Mouse (Mus musculus) cerebellum, postnatal 14 days (tissue): Measurements from ENCODE around the gene Foxd4.

Source experiments
- DNase-seq, 2 experiments: peaks; one replicate each; pipeline ENCODE4 v3.0.0; 2021; ENCODE audit warnings: mixed read lengths in 2 of 2

Gene Foxd4

DNA sequence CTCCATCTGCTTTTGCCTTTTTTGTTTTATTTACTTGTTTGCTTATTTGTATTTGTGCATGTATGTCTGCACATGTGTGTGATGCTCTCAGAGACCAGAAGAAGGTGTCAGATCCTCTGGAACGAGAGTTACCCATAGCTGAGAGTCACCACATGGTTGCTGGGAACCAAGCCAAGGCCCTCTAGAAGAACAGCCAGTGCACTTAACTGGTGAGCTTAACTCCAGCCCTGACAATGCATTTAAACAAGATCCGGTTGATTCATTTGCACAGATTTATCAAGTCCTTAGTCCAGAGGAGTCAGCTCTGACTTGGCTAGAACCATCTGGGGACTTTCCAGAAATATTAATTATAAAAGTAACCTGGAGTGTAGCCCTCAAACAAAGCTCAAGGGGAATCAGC is 27.1 kb downstream of the Foxd4 start:
- peak; percentile 34 for DNase-seq

DNA sequence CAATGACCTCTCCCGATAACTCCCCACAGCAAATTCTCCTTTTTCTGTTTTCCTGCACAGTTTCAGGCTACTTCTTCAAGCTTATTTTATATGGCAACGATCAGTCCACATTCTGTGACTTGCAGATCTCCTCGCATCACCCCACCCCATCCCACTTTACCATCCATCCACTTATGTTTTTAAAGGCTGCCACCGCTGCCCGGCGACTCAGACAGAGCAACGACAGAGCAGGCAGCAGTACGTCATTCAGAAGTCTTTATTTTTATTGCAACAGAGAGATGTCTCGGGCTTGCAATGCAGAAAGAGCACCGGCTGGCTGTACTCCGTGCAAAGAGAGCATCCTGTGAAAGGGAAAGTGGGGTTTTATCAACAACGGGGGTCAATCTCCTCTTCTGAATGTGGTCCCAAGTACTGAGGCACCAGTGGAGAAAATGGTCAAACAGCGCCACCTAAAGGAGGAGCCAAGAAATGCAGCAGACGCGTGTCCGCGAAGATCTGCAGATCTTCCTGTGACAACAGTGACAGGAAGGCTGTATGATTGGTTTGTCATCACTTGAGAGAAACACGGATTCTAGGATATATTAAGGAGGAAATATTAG is 29.9 kb downstream of the Foxd4 start:
- DNase-seq = peak; percentile 87 to 89

DNA sequence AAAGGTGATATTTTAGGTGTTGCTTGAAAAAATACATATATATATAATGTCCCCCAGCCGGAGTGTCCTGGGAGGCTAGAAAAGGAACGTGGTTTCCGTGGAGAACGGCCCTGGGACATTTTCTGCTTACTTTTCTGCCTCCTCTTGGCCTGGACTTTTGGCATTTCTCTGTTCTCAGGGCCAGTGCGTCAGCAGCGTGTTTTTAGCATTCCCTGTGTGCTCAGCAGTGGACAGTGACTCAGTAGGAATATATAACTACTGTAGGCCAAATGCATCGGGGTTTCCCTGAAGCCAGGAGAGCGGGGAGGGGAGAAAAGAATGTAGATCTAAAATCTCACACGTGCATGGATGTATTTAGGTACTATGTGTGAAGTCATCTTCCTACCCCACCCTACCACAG is 35.6 kb downstream of the Foxd4 start:
- DNase-seq = no peak

DNA sequence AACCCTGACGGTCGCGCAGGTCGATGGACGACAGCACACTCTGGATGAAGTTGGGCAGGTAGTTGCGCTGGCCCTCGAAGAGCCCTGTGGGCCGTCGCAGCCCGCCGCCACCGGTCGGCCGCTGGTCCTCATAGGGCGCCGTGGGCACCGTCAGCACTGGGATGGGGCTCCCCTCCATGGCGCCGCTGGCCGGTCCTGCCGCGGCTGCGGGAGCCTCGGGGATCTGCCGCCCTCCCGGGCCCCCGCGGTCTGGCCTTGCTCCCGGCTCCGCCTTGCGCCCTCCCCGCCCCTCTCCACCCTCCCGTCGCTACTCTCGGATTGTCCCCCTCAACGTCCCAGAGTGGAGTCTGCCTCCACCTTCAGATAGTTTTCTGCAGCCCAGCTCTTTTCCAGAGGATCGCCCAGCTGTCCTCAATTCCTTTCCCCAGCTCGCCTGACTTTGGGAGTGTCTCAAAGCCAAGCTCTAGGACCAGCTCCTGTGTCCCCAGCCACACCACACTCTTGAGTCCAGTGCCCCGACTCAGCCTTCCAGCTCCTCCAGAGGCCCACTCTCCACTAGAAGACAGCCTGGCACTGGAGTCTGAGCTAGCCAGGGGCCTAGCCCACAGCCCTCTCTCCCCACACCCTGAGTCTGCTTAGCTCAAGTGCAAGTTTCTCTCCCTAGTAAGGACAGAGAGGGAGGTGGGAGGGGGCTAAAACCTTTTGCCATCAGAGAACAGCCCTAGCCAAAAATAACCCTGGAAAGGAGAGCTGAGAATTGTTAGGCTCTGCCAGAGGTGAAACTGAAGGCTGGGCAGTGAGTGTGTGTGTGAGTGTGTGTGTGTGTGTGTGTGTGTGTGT is 39.2 kb downstream of the Foxd4 start, which contains the start of gene Pgm5:
TSS of gene Pgm5 (minus strand) at position 244 of the 840 bp plus-strand sequence.
- DNase-seq = no peak

DNA sequence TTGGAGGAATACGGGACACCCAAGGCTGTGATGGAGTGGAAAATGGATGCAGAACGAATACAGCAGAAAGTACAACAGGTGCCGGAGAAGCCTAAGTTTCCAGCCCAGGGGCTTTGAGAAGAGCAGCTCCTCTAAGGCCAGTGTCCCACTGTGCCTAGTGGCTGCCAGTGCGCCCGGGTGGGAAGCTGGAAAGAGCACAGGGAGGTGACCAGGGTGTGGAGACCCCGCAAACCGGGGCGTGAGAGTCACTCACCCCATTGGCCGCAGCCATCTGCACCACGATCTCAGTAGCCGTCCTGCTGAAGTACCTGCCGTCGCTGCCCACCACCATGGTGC is 39.8 kb downstream of the Foxd4 start:
- DNase-seq = no peak

DNA sequence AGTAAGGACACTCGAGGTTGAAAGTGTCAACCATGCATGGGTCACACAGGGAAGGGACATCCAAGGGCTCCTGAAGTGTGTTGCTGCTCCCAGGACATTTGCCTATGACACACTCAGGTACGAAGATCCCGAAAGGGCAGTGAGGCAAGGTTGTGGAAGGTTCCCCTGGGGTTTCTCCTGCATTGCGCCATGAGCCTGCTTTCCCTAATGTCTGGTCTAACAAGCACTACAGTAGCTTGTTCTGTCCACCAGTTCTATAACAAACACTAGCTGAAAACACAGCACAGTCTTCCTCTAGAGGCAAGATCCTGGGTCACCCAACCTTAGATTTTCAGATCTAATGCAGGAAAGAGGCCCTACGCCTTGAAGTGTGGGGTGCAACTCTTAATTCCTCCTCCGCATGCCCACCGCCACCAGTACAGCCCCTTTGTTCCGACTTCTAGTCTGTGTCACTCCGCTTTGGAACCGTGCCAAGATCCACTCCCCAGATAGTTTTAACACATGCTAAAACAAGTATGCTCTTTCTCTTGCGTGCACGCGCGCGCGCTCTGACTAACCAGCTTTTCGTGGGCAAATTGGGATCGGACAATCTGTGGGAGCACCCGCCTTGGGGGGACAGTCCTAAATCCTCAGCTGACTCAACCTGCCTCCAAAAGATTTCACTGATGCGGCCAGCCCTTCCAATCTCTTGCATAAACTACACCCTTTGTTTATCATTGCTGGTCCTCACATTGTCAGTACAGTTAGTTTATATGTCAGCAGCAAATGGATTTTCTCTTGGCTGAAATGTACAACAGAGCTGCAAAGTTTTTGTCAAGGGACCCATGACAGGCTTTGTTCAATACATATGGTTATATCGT is 49.3 kb downstream of the Foxd4 start:
- DNase-seq = peak; percentile 33 to 61
